Mouse (Mus musculus): ENCODE data around the gene Prkag2.

The Prkag2 gene

DNA sequence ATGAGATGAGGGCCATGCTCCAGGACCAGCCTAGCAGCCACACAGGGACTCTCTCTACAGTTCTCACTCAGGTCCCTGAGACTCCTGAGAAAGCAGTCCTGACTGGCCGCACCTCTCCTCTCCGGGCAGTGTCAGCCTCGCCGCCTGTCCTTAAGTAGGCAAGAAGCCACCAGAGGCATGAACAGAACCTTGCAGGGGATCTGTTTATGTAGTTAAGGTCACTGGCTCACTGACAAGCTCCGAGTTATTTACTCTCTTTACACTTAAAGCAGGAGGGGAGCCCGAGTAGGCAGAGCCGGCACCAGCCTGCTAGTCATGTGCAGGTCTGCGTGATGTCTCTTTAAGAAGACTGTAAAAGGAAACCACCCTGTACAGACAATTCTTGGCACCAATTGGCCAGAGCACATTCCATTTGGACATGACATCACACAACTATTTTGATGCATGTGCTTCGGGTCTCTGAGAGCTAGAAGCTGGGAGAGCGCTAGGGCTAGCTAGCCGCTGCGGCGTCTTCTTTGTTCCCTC, 104.8 kb downstream of the Prkag2 start:
- peak; percentile 55 for DNase-seq (ENCODE audit: low spot score)

DNA sequence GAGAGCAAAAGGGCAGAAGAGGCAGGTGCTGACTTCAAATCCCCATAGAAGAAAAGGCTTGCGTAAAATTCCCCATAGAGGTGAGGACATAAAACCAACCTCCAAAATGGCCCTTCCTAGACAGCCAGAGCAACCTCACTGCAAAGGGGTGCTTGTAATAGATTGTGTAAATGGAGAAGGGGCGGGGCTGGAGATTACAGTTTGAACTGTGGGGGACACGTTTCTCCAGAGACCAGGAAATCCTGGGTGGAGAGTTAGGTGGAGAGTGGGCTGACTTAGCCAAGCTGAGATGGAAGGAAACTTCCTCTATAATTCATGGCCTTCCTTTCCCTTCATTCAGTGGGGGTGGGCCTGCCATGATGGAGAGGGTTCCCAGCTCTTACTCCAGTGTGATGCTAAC, 107.3 kb downstream of the Prkag2 start:
- no peak for DNase-seq (ENCODE audit: low spot score)

DNA sequence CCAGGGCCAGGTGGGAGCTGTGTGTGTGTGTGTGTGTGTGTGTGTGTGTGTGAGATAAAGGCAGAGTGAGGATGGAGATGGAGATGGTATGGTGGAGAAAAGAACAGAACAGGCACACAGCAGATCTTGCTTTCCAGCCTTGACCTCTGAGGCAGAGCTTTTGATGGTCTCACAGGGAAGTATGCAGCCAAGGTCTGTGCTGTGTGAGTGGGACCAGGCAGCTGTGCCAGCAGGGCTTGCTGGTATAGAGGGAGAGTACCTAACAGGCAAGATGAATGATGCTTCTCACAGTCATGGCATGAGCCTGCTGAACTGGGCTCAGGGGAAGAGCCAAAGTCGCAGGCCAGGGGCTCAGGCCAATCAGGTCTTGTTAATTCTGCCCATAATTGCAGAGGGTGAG, 108.9 kb downstream of the Prkag2 start:
- no peak for DNase-seq (ENCODE audit: low spot score)

GRCm38 (mm10) chr5:24990460-24990859, 110.0 kb downstream of the Prkag2 start:
- no peak for DNase-seq (ENCODE audit: low spot score)

GRCm38 (mm10) chr5:24989683-24990082, 110.8 kb downstream of the Prkag2 start:
- DNase-seq (ENCODE audit: low spot score): no peak

DNA sequence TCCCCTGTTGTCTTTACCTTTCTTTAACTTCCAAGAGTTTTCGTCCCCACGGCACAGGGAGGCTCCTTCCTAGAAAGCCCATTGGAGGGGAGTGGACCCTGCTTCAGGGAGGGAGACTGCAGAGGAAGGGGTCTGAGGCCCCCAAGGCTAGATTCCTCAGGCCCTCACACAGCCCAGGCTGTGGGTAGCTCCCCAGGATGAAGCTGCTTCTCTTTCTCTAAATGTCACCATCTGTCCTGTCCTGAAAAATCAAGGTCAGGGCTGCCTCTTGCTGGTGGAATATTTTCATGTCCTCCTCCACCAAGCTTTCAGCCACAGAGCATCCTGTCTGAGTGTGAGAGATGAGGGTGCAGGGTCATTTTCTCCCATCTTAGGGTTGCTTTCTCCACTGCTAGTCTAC, 113.5 kb downstream of the Prkag2 start:
- DNase-seq (ENCODE audit: low spot score): no peak

- no peak for DNase-seq (ENCODE audit: low spot score)
Observed at GRCm38 (mm10) chr5:24986204-24986940, 114.1 kb downstream of the Prkag2 start.

DNA sequence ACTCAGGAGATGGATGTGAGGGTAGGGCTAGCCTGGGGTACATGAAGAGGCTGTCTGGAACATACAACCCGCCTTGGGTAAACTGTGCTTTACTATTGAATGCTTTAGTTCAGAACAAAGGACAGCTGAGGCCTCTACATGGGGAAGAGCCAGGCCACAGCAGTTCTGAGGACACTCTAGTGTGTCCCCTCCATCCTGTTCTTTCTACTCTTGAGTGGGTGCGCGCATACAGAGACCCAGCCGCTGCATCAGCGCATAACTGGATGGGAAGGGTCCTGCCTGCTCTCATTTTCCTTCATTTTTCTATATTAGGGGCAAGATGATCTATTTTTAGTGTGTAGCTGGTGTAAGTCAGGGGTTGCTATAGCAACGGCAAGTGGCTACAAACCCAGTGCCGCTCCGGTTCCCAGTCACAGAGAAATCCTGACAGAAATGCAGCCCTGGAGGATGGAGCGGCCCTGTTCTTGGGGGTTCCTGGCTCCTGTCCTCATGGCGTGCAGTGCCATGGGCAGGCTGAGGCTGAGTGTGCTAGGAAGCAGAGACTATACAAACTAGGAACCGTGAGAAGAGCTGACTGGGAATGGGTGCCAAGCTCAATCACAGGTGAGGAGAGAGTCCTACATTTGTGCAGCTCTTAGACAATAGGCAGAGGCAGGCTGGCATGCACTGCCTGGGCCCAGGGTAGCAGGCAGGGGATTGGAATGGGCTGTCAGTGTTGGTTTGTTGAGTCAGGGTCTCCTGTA, 114.8 kb downstream of the Prkag2 start:
- DNase-seq (ENCODE audit: low spot score): peak; percentile 70

- DNase-seq (ENCODE audit: low spot score): no peak
Observed at GRCm38 (mm10) chr5:24984157-24984556, 116.3 kb downstream of the Prkag2 start.

- no peak for DNase-seq (ENCODE audit: low spot score)
Observed at GRCm38 (mm10) chr5:24983539-24983938, 116.9 kb downstream of the Prkag2 start.

- DNase-seq (ENCODE audit: low spot score): no peak
Observed at GRCm38 (mm10) chr5:24982258-24982657, 118.2 kb downstream of the Prkag2 start.

DNA sequence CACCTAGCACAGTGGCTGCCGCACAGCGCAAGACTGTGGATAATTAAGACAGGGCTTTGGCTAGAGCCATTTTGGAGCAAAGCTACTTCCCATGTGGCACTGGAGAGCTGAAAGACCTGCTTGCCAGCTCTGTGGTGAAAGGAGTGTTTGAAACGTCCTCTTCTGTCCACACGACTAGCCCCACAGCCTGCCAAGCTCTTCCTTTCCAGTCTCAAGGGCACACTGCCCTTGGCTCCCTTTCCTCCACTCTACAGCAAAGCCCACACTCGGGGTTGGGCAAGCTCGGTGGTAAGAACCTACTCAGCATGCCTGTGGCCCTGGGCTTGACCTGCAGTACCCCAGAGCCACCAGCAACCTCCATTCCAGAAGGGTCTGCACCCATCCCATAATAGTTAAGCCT, 118.7 kb downstream of the Prkag2 start:
- DNase-seq (ENCODE audit: low spot score): no peak

GRCm38 (mm10) chr5:24979968-24980345, 120.5 kb downstream of the Prkag2 start:
- DNase-seq (ENCODE audit: low spot score): no peak

DNA sequence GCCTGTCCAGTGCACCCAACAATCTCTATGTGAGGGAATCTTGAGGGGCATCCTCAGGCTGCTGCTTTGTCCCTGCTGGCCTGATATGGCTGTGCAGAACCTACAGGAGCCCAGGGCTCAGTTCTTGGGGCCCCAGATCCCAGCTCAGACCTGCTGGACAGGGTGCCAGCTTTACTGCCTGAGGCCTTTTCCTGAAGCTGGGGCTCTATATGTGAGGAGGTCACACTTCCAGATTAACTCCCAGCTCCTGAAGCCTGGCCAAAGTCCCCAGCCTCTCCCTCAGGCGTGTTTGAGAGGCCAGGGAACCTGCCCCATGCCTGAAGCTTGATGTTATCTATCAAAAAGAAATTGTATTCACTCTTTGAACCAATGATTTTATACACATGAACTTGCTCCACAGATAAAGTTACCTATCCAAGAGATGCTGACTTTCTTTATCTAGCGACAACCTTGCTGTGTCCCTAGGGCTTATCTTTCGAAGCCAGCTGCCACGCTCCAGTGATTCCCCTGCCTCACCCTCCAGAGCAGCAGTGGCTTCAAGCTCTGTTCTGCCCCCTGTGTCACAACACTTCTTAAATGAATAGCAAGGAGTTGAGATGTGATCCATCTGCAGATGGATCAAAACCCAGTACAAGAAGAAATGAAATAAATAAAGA, 121.0 kb downstream of the Prkag2 start:
- no peak for DNase-seq (ENCODE audit: low spot score)

DNA sequence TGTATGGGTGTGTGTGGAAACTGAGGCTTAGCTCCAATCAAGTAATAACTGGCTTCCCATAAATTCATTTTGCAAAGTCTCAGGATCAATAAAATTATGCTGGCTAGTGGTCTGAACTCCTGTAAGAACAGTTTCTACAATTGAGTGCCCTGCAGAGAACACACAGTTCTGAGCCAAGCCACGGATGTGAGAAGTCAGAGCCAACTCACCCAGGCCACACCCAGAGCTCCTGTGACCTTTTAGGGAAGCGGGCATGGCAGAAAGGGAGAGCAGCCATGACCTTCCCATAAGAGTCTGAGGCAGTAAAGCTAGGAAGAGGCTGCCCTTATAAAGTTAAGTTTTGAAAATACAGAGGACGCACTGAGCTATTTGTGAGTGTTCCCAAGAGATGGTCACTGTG, 123.5 kb downstream of the Prkag2 start:
- DNase-seq (ENCODE audit: low spot score): no peak

GRCm38 (mm10) chr5:24976236-24976635, 124.2 kb downstream of the Prkag2 start:
- DNase-seq (ENCODE audit: low spot score): no peak

GRCm38 (mm10) chr5:24975100-24975499, 125.3 kb downstream of the Prkag2 start:
- DNase-seq (ENCODE audit: low spot score): no peak

- DNase-seq (ENCODE audit: low spot score): no peak
Observed at GRCm38 (mm10) chr5:24973672-24974225, 126.7 kb downstream of the Prkag2 start.

- no peak for DNase-seq (ENCODE audit: low spot score)
Observed at GRCm38 (mm10) chr5:24973228-24973627, 127.2 kb downstream of the Prkag2 start.

GRCm38 (mm10) chr5:24970552-24971275, 129.7 kb downstream of the Prkag2 start:
- no peak for DNase-seq (ENCODE audit: low spot score)

- DNase-seq (ENCODE audit: low spot score): no peak
Observed at GRCm38 (mm10) chr5:24969241-24969880, 131.1 kb downstream of the Prkag2 start.

Data from left cerebral cortex, adult 11 months (tissue).